Mouse (Mus musculus): Measurements from ENCODE around the gene Slc26a5.

- TF ChIP-seq NELFE (IDR thresholded peaks at IDR 0.05; ENCODE audit: low read depth, low read length) (no peak), UBTF (IDR thresholded peaks at IDR 0.05; ENCODE audit: low read depth, low read length) (no peak), ZMIZ1 (IDR thresholded peaks at IDR 0.05; ENCODE audit: low read depth, low read length) (no peak), EP300 (IDR thresholded peaks at IDR 0.05; ENCODE audit: low read length) (no peak), CTCF (conservative IDR thresholded peaks at IDR 0.05 in 1 of 2, IDR thresholded peaks at IDR 0.05 in 1 of 2; ENCODE audit: low read depth in 2 of 2, low read length in 2 of 2) (no peak), ZC3H11A (IDR thresholded peaks at IDR 0.05; ENCODE audit: low read depth, low read length) (no peak), BHLHE40 (IDR thresholded peaks at IDR 0.05; ENCODE audit: low read depth, low read length) (no peak), ELF1 (IDR thresholded peaks at IDR 0.05; ENCODE audit: low read depth, low read length) (no peak), CHD2 (IDR thresholded peaks at IDR 0.05; ENCODE audit: low read length) (no peak)
Measured at GRCm38 (mm10) chr5:21827643-21828042, 37.8 kb downstream of the Slc26a5 start.
